Mouse (Mus musculus) embryonic facial prominence, embryonic 13.5 days (tissue): ENCODE measurements around the gene Pold4. TPM values are rescaled to one million over a fixed set of nuclear protein-coding genes. Genes with fewer than 3 reads are reported as not detected.

Source experiments
- ATAC-seq: fragments of 200-750 bp; cut with Nextera tagmentation; 2 replicates; pipeline ENCODE4 v1.8.0; 2017; ENCODE audit warnings: low read depth; ENCODE audit not compliant: insufficient number of reproducible peaks, insufficient read depth, low FRiP score, low TSS enrichment
- H3K27ac ChIP-seq: fragments of 300-500 bp; sonication (generic); 2 replicates; pipeline ENCODE4 v1.5.1; 2015; ENCODE audit warnings: moderate library complexity, mild to moderate bottlenecking, inconsistent platforms
- H3K27me3 ChIP-seq: fragments of 300-500 bp; sonication (generic); 2 replicates; pipeline ENCODE4 v1.6.1; 2015; ENCODE audit warnings: mild to moderate bottlenecking, inconsistent platforms
- H3K36me3 ChIP-seq: fragments of 300-500 bp; sonication (generic); 2 replicates; pipeline ENCODE4 v1.6.1; 2015; ENCODE audit warnings: mild to moderate bottlenecking, inconsistent platforms
- H3K4me1 ChIP-seq: fragments of 300-500 bp; sonication (generic); 2 replicates; pipeline ENCODE4 v1.6.1; 2015; ENCODE audit warnings: inconsistent platforms
- H3K4me2 ChIP-seq: fragments of 300-500 bp; sonication (generic); 2 replicates; pipeline ENCODE4 v1.6.1; 2015; ENCODE audit warnings: moderate library complexity, mild to moderate bottlenecking, inconsistent platforms
- H3K4me3 ChIP-seq: fragments of 300-500 bp; sonication (generic); 2 replicates; pipeline ENCODE4 v1.5.1; 2015; ENCODE audit warnings: mild to moderate bottlenecking, inconsistent platforms
- H3K9ac ChIP-seq: fragments of 300-500 bp; sonication (generic); 2 replicates; pipeline ENCODE4 v1.6.1; 2015; ENCODE audit warnings: mild to moderate bottlenecking, inconsistent platforms
- H3K9me3 ChIP-seq: fragments of 300-500 bp; sonication (generic); 2 replicates; pipeline ENCODE4 v1.6.1; 2016; ENCODE audit warnings: inconsistent platforms
- WGBS: fragments of 180-500 bp; shearing (Covaris S2); methylation state at CpG from one replicate; pipeline ENCODE4 v1.1.7; 2015; ENCODE audit warnings: mixed read lengths; 5-methylcytosine and 5-hydroxymethylcytosine counted together
- polyA plus RNA-seq: library from polyadenylated mRNA; unstranded; fragments of >200 nt; fragmentation: Nextera tagmentation; extraction: Ambion mirVana; gene quantifications from 2 replicates; pipeline ENCODE4 v1.2.1, GENCODE M21; 2015

Pold4 gene
- 21.2 and 24.9 TPM in 2 replicates for polyA plus RNA-seq

GRCm38 (mm10) chr19:4231253-4232185 lies at the start of gene Pold4:
TSS of gene Pold4 (plus strand) at chr19:4231899.
- Histone ChIP-seq H3K9ac (peak within 1 kb of the TSS; percentile 72), H3K4me2 (peak within 1 kb of the TSS; percentile 80), H3K27me3 (peaks cover 10% of the 10 kb centered on the region), H3K9me3 (no peaks in the 10 kb centered on the region), H3K4me3 (peak within 1 kb of the TSS; percentile 58), H3K27ac (peak within 1 kb of the TSS; percentile 44; the same call in 1 of the 2 replicates), H3K36me3 (no peaks in the 10 kb centered on the region), H3K4me1 (peaks cover 26% of the 10 kb centered on the region)
- 11% methylated on average over 26 of the region's 26 CpGs for WGBS
- peak; percentile 79 for ATAC-seq

- 64% methylated on average over 2 of the region's 2 CpGs for WGBS
- Histone ChIP-seq H3K4me2 (no peak overlapping the region), H3K9me3 (no peaks in the 10 kb centered on the region), H3K36me3 (no peaks in the 10 kb centered on the region), H3K4me3 (no peak overlapping the region), H3K27me3 (no peaks in the 10 kb centered on the region), H3K4me1 (peaks cover 14% of the 10 kb centered on the region; the same call in 1 of the 2 replicates), H3K27ac (no peak overlapping the region), H3K9ac (no peak overlapping the region)
- no peak for ATAC-seq
Observed at GRCm38 (mm10) chr19:4183689-4184088, 48.0 kb upstream of the Pold4 start.

- no peaks in the 10 kb centered on the region for H3K27me3 ChIP-seq
- H3K9me3 ChIP-seq = no peaks in the 10 kb centered on the region
- 0 out of 2 replicates have a peak overlapping the region, but pooled peaks have one; percentile 28 for H3K27ac ChIP-seq
- H3K9ac ChIP-seq = peak overlapping the region; percentile 44; the same call in 1 of the 2 replicates
- H3K4me3 ChIP-seq = no peak overlapping the region
- no peaks in the 10 kb centered on the region for H3K36me3 ChIP-seq
- H3K4me1 ChIP-seq = peaks cover 14% of the 10 kb centered on the region; the same call in 1 of the 2 replicates
- 50% methylated on average over 15 of the region's 15 CpGs for WGBS
- H3K4me2 ChIP-seq = no peak overlapping the region
- ATAC-seq = no peak
Observed at GRCm38 (mm10) chr19:4184976-4185975, 46.4 kb upstream of the Pold4 start.

GRCm38 (mm10) chr19:4187303-4187702 lies 44.4 kb upstream of the Pold4 start:
- Histone ChIP-seq H3K9ac (no peak overlapping the region), H3K36me3 (no peaks in the 10 kb centered on the region)
- ATAC-seq = no peak

GRCm38 (mm10) chr19:4189051-4189620 lies 42.6 kb upstream of the Pold4 start:
- Histone ChIP-seq H3K4me3 (no peak overlapping the region), H3K27me3 (no peaks in the 10 kb centered on the region), H3K4me1 (peaks cover 36% of the 10 kb centered on the region), H3K4me2 (no peak overlapping the region), H3K27ac (no peak overlapping the region), H3K9ac (no peak overlapping the region), H3K9me3 (no peaks in the 10 kb centered on the region), H3K36me3 (peaks cover 11% of the 10 kb centered on the region)
- ATAC-seq = no peak
- WGBS = 87% methylated on average over 12 of the region's 12 CpGs

More at GRCm38 (mm10) chr19:4187303-4187702, 44.4 kb upstream of the Pold4 start:
- no peak overlapping the region for H3K27ac ChIP-seq
- WGBS = 79% methylated on average over 3 of the region's 3 CpGs
- H3K9me3 ChIP-seq = no peaks in the 10 kb centered on the region
- no peak overlapping the region for H3K4me2 ChIP-seq
- peaks cover 21% of the 10 kb centered on the region for H3K4me1 ChIP-seq
- no peaks in the 10 kb centered on the region for H3K27me3 ChIP-seq
- H3K4me3 ChIP-seq = no peak overlapping the region

GRCm38 (mm10) chr19:4190831-4191334 lies 40.8 kb upstream of the Pold4 start, which contains the start of gene Tbc1d10c:
TSS of gene Tbc1d10c (minus strand) at chr19:4191284.
- peaks cover 29% of the 10 kb centered on the region for H3K4me1 ChIP-seq
- H3K4me3 ChIP-seq = peak within 1 kb of the TSS; percentile 89
- ATAC-seq = no peak
- peak within 1 kb of the TSS; percentile 99 for H3K9ac ChIP-seq
- peaks cover 28% of the 10 kb centered on the region for H3K36me3 ChIP-seq
- H3K9me3 ChIP-seq = no peaks in the 10 kb centered on the region
- H3K4me2 ChIP-seq = peak within 1 kb of the TSS; percentile 95
- WGBS = 60% methylated on average over 4 of the region's 4 CpGs
- peak within 1 kb of the TSS; percentile 93 for H3K27ac ChIP-seq
- H3K27me3 ChIP-seq = no peaks in the 10 kb centered on the region

- peak; percentile 88 for ATAC-seq
- 7% methylated on average over 43 of the region's 47 CpGs for WGBS
- peaks cover 36% of the 10 kb centered on the region for H3K36me3 ChIP-seq
- H3K4me1 ChIP-seq = peaks cover 36% of the 10 kb centered on the region
- peak within 1 kb of the TSS; percentile 95 for H3K4me2 ChIP-seq
- peak within 1 kb of the TSS; percentile 99 for H3K9ac ChIP-seq
- no peaks in the 10 kb centered on the region for H3K9me3 ChIP-seq
- H3K4me3 ChIP-seq = peak within 1 kb of the TSS; percentile 89
- no peaks in the 10 kb centered on the region for H3K27me3 ChIP-seq
- H3K27ac ChIP-seq = peak within 1 kb of the TSS; percentile 93
Observed at GRCm38 (mm10) chr19:4191528-4192250, 40.0 kb upstream of the Pold4 start, which contains the start of gene Ppp1ca. TSS of gene Ppp1ca (plus strand) at chr19:4192065.

GRCm38 (mm10) chr19:4192251-4192985 lies 39.3 kb upstream of the Pold4 start:
- peak; percentile 50; the same call in 1 of the 2 replicates for ATAC-seq
- peaks cover 39% of the 10 kb centered on the region for H3K4me1 ChIP-seq
- peaks cover 44% of the 10 kb centered on the region for H3K36me3 ChIP-seq
- peak overlapping the region; percentile 95 for H3K4me2 ChIP-seq
- peak overlapping the region; percentile 89 for H3K4me3 ChIP-seq
- no peaks in the 10 kb centered on the region for H3K9me3 ChIP-seq
- H3K27ac ChIP-seq = peak overlapping the region; percentile 93
- no peaks in the 10 kb centered on the region for H3K27me3 ChIP-seq
- peak overlapping the region; percentile 99 for H3K9ac ChIP-seq
- under 1% methylated on average over 46 of the region's 52 CpGs for WGBS

- H3K36me3 ChIP-seq = peaks cover 51% of the 10 kb centered on the region
- peak overlapping the region; percentile 99 for H3K9ac ChIP-seq
- no peak for ATAC-seq
- peaks cover 39% of the 10 kb centered on the region for H3K4me1 ChIP-seq
- no peaks in the 10 kb centered on the region for H3K9me3 ChIP-seq
- peak overlapping the region; percentile 95 for H3K4me2 ChIP-seq
- WGBS = 60% methylated on average over 6 of the region's 6 CpGs
- peak overlapping the region; percentile 93; the same call in 1 of the 2 replicates for H3K27ac ChIP-seq
- H3K27me3 ChIP-seq = no peaks in the 10 kb centered on the region
- peak overlapping the region; percentile 89 for H3K4me3 ChIP-seq
Observed at GRCm38 (mm10) chr19:4193129-4193528, 38.6 kb upstream of the Pold4 start.
